Comparison of ENCODE assay signal across 11 mouse cellular contexts in the genomic region with DNA sequence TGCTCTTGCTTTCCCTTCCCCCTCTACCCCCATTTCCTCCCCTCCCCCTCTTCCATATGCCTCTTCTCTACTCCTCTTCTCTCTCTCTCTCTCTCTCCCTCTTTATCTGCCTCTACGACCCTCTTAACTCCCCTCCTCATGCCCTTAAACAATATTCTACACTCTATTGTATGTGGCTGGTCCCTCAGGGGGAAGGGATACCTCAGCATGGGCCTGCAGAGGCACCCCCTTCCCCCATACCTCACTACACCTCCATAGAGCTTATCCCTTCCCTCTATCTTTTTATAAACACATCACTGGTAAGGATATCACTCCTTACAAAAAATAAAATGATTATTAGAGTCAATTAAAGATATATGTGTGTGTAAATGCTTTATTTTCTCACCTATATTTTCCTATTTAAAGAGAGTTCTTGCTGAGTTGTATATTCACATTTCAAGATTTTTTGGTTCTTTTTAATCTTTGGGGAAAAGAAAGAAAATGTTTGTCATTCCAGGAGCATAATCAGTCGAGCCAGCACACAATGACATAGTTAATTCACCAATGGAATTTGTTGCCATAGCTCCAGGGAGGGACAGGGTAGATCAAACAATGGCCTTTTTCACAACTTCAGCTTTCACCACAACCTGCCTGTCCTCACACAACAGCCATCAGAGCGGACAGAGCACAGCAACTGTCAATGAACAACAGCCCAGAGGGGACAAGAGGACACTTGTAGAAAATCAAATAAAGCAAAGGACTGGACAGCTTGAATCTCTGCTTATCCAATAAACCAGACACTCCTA. TPM values are rescaled to one million over a fixed set of nuclear protein-coding genes. Genes with fewer than 3 reads are reported as not detected.
DNase-seq lines count a peak whose midpoint lies in the region; ATAC-seq and TF ChIP-seq lines count a peak whose summit lies in the region.
"Had no signal": no experiment of that assay in that cellular context is flagged by ENCODE, and none has a peak within 500 bp of the region (broad histone marks: within the 10 kb centered on the region; RNA-seq: fewer than 3 reads in every experiment).

A gene (plus strand): TSS at position 646 of the 785 bp plus-strand sequence.

- ATAC-seq in forebrain, postnatal 0 days = no peak
- ATAC-seq in neural tube, embryonic 13.5 days (ENCODE audit: low read depth) = no peak
- no peak for ATAC-seq in inflammation-experienced regulatory T-cells, adult 6 months

- no peaks in the 10 kb centered on the region for H3K4me1 ChIP-seq in forebrain, postnatal 0 days (ENCODE audit: insufficient read depth)
- no peaks in the 10 kb centered on the region for H3K4me1 ChIP-seq in neural tube, embryonic 13.5 days (replicated peaks)
- H3K4me1 ChIP-seq in heart, embryonic 10.5 days = no peaks in the 10 kb centered on the region
- H3K4me1 ChIP-seq: embryonic facial prominence, embryonic 13.5 days had no signal

- no peak for TF ChIP-seq CTCF in forebrain, postnatal 0 days (IDR thresholded peaks at IDR 0.05; ENCODE audit: low read depth)

- DNase-seq in retina, postnatal 1 day = peak; percentile 73
- no peak for DNase-seq in retina, embryonic 14.5 days (ENCODE audit: low spot score)
- no peak for DNase-seq in forebrain, postnatal 0 days
- DNase-seq in left cerebral cortex, postnatal 10 days (ENCODE audit: extremely low spot score in 1 of 2, low spot score in 2 of 2) = no peak
- no peak for DNase-seq in heart, embryonic 10.5 days (ENCODE audit: low spot score)
- DNase-seq in right cerebral cortex, postnatal 25 days = no peak
- DNase-seq: kidney, adult 11 months had no signal

- H3K9ac ChIP-seq in forebrain, postnatal 0 days = no peak within 1 kb of the TSS
- no peak within 1 kb of the TSS for H3K9ac ChIP-seq in neural tube, embryonic 13.5 days
- H3K9ac ChIP-seq: embryonic facial prominence, embryonic 13.5 days had no signal

- 24% methylated on average over 3 of the region's 3 CpGs for WGBS in forebrain, postnatal 0 days
- 25% methylated on average over 3 of the region's 3 CpGs for whole genome bisulfite sequencing in neural tube, embryonic 13.5 days
- WGBS in heart, embryonic 10.5 days = 19% methylated on average over 3 of the region's 3 CpGs

- no peaks in the 10 kb centered on the region for H3K36me3 ChIP-seq in forebrain, postnatal 0 days (ENCODE audit: insufficient read depth)
- H3K36me3 ChIP-seq in neural tube, embryonic 13.5 days = no peaks in the 10 kb centered on the region
- no peaks in the 10 kb centered on the region for H3K36me3 ChIP-seq in heart, embryonic 10.5 days
- H3K36me3 ChIP-seq: embryonic facial prominence, embryonic 13.5 days had no signal

- H3K9me3 ChIP-seq in forebrain, postnatal 0 days (ENCODE audit: low read length) = no peaks in the 10 kb centered on the region
- no peaks in the 10 kb centered on the region for H3K9me3 ChIP-seq in neural tube, embryonic 13.5 days
- H3K9me3 ChIP-seq in heart, embryonic 10.5 days = no peaks in the 10 kb centered on the region
- H3K9me3 ChIP-seq: embryonic facial prominence, embryonic 13.5 days had no signal

- no peaks in the 10 kb centered on the region for H3K27me3 ChIP-seq in forebrain, postnatal 0 days (ENCODE audit: insufficient read depth, low read length)
- H3K27me3 ChIP-seq in neural tube, embryonic 13.5 days = no peaks in the 10 kb centered on the region
- H3K27me3 ChIP-seq in heart, embryonic 10.5 days (ENCODE audit: insufficient read depth, poor library complexity, severe bottlenecking) = no peaks in the 10 kb centered on the region

- no peak within 1 kb of the TSS for H3K4me2 ChIP-seq in forebrain, postnatal 0 days (ENCODE audit: low read depth)
- no peak within 1 kb of the TSS for H3K4me2 ChIP-seq in neural tube, embryonic 13.5 days
- H3K4me2 ChIP-seq: embryonic facial prominence, embryonic 13.5 days; liver, embryonic 11.5 days had no signal

- no peak within 1 kb of the TSS for H3K27ac ChIP-seq in forebrain, postnatal 0 days (ENCODE audit: low read depth, low read length)
- no peak within 1 kb of the TSS for H3K27ac ChIP-seq in neural tube, embryonic 13.5 days (replicated peaks)
- H3K27ac ChIP-seq in heart, embryonic 10.5 days = no peak within 1 kb of the TSS
- H3K27ac ChIP-seq: embryonic facial prominence, embryonic 13.5 days had no signal

- no peak within 1 kb of the TSS for H3K4me3 ChIP-seq in forebrain, postnatal 0 days (ENCODE audit: low read depth, low read length)
- no peak within 1 kb of the TSS for H3K4me3 ChIP-seq in neural tube, embryonic 13.5 days
- H3K4me3 ChIP-seq in heart, embryonic 10.5 days = no peak within 1 kb of the TSS
- H3K4me3 ChIP-seq: embryonic facial prominence, embryonic 13.5 days had no signal

- intact Hi-C loops in left cerebral cortex, postnatal 10 days (cut with DNase I) = no loop called here

RNA-seq across cellular contexts. Expression of the gene that starts here (rescaled TPM):
- 26.3 and 30.7 TPM in 2 replicates for total RNA-seq in forebrain, postnatal 0 days (2014; rRNA removed)
- 12.5 and 21.7 TPM in 2 replicates for polyA plus RNA-seq in forebrain, postnatal 0 days (2015; fragmentation: Nextera tagmentation; extraction: Ambion mirVana)
- 10 to 100 TPM; 57.9 to 62.5 TPM for total RNA-seq in left cerebral cortex, postnatal 10 days (2021)
- 21.8 and 22.3 TPM in 2 replicates for polyA plus RNA-seq in neural tube, embryonic 13.5 days (2015; fragmentation: Nextera tagmentation; extraction: Ambion mirVana)
- 3.6 and 4.2 TPM in 2 replicates for polyA plus RNA-seq in heart, embryonic 10.5 days (2016; fragmentation: Nextera tagmentation; extraction: Ambion mirVana)
- polyA plus RNA-seq in inflammation-experienced regulatory T-cells, adult 6 months (2017; shearing (Covaris generic)) = 1 to 10 TPM; 1.4 to 3.2 (median 1.5) TPM
